26 mouse cellular contexts compared by ENCODE assay signal in the genomic region with DNA sequence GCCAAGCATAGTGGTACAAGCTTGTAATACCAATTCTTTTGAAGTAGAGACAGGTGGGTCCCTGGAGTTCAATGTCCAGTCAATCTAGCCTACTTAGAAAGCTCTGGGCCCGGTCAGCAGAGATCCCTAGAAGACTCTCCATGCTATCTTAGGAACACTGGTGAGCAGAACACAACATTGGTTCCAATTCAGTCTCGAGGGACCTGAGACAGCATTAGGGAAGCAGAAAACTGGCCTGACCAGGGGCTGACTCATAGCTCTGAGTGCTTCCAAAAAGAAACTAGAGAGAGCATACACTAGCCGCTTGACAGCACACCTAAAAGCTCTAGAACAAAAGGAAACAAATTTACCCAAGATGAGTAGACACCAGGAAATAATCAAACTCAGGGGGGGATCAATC.
DNase-seq lines count a peak whose midpoint lies in the region; ATAC-seq and TF ChIP-seq lines count a peak whose summit lies in the region.
"Had no signal": no experiment of that assay in that cellular context is flagged by ENCODE, and none has a peak within 500 bp of the region (broad histone marks: within the 10 kb centered on the region; RNA-seq: fewer than 3 reads in every experiment).

No protein-coding gene starts in this region.

- intact Hi-C loops in gastrocnemius, adult 2 months (cut with DNase I) = no loop called here
- intact Hi-C loops in heart, postnatal 14 days (cut with DNase I) = no loop called here

- TF ChIP-seq EP300 in CH12.LX (IDR thresholded peaks at IDR 0.05; ENCODE audit: low read length) = no peak

- no peak overlapping the region for H3K4me2 ChIP-seq in CH12.LX (ENCODE audit: insufficient read depth, low read depth, poor library complexity, severe bottlenecking)
- H3K4me2 ChIP-seq: embryonic facial prominence, embryonic 12.5 days; heart, embryonic 13.5 days; intestine, embryonic 15.5 days had no signal

- no peaks in the 10 kb centered on the region for H3K27me3 ChIP-seq in CH12.LX (replicated peaks)
- H3K27me3 ChIP-seq: embryonic facial prominence, embryonic 12.5 days; heart, embryonic 13.5 days; intestine, embryonic 15.5 days had no signal

- H3K36me3 ChIP-seq in CH12.LX (replicated peaks in 1 of 2; ENCODE audit: control insufficient read depth in 1 of 2, insufficient read depth in 1 of 2, low read length in 1 of 2) = no peaks in the 10 kb centered on the region
- H3K36me3 ChIP-seq: embryonic facial prominence, embryonic 12.5 days; G1E; heart, embryonic 13.5 days; hindbrain, embryonic 10.5 days; intestine, embryonic 15.5 days had no signal

- no peak for TF ChIP-seq RAD21 in CH12.LX (IDR thresholded peaks at IDR 0.05; ENCODE audit: low read depth, low read length)

- dilution Hi-C loops in CH12.LX (cut with MboI; ENCODE audit: extremely low pct_ligation_motif_present, extremely low pct_unique_long_range_greater_than_20kb, low sequenced_read_pairs) = no loop called here

- DNase-seq in gastrocnemius, adult 2 months = peak; percentile 58
- DNase-seq in gastrocnemius, postnatal 10 days = no peak
- peak; percentile 31 for DNase-seq in CH12.LX (ENCODE audit: extremely low read depth)
- DNase-seq in brain, adult 2 months (ENCODE audit: low read depth, low spot score) = peak; percentile 7
- peak; percentile 20 to 33 for DNase-seq in heart, postnatal 14 days
- DNase-seq in urinary bladder, postnatal 25 days (ENCODE audit: low spot score) = no peak
- DNase-seq in thymus, postnatal 0 days (ENCODE audit: low spot score) = no peak
- DNase-seq: cerebellum, adult 18-20 months; cerebellum, postnatal 25 days; forebrain, postnatal 0 days; kidney, adult 8-10 months; kidney, postnatal 14 days; liver, postnatal 0 days; right cerebral cortex, postnatal 14 days; thymus, postnatal 14 days had no signal

- H3K79me2 ChIP-seq in CH12.LX (replicated peaks; ENCODE audit: control insufficient read depth, extremely low read depth, insufficient read depth, poor library complexity, severe bottlenecking) = no peaks in the 10 kb centered on the region

- no peak overlapping the region for H3K27ac ChIP-seq in gastrocnemius, adult 2 months
- H3K27ac ChIP-seq in CH12.LX (ENCODE audit: insufficient read depth, low read depth) = no peak overlapping the region
- H3K27ac ChIP-seq: embryonic facial prominence, embryonic 12.5 days; heart, embryonic 13.5 days; hindbrain, embryonic 10.5 days; intestine, embryonic 15.5 days; layer of hippocampus, adult 2 months; macrophage had no signal

- TF ChIP-seq POLR2A in CH12.LX (IDR thresholded peaks at IDR 0.05; ENCODE audit: low read depth, low read length) = no peak

- no peak overlapping the region for H3K9ac ChIP-seq in CH12.LX (ENCODE audit: insufficient read depth, low read depth)
- H3K9ac ChIP-seq: embryonic facial prominence, embryonic 12.5 days; forebrain, postnatal 0 days; heart, embryonic 13.5 days; intestine, embryonic 15.5 days; liver, postnatal 0 days had no signal

- H3K4me1 ChIP-seq in CH12.LX (ENCODE audit: control insufficient read depth in 1 of 2, insufficient read depth in 2 of 2) = peaks cover 0 to 4% of the 10 kb centered on the region in 2 experiments; a peak in 1 of 4 replicates
- H3K4me1 ChIP-seq: embryonic facial prominence, embryonic 12.5 days; heart, embryonic 13.5 days; hindbrain, embryonic 10.5 days; intestine, embryonic 15.5 days had no signal

- TF ChIP-seq CTCF in gastrocnemius, adult 2 months (IDR thresholded peaks at IDR 0.05) = no peak
- no peak for TF ChIP-seq CTCF in CH12.LX (conservative IDR thresholded peaks at IDR 0.05 in 1 of 2, IDR thresholded peaks at IDR 0.05 in 1 of 2; ENCODE audit: low read depth in 2 of 2, low read length in 2 of 2)

- no peaks in the 10 kb centered on the region for H3K9me3 ChIP-seq in CH12.LX (replicated peaks; ENCODE audit: low read length)
- H3K9me3 ChIP-seq: embryonic facial prominence, embryonic 12.5 days; G1E; heart, embryonic 13.5 days; hindbrain, embryonic 10.5 days; intestine, embryonic 15.5 days had no signal

- ATAC-seq in cerebellum, adult (ENCODE audit: insufficient number of reproducible peaks, low FRiP score, low TSS enrichment) = no peak
- ATAC-seq: activated CD4-positive, CD25-positive, alpha-beta regulatory T cell, adult 4 months; forebrain, postnatal 0 days; hindbrain, embryonic 16.5 days; intestine, embryonic 15.5 days; liver, postnatal 0 days; lung, postnatal 0 days had no signal

- in situ Hi-C loops in CH12.LX (cut with MboI; ENCODE audit: low pct_ligation_motif_present, low pct_unique_long_range_greater_than_20kb, low sequenced_read_pairs) = no loop called here

- H3K4me3 ChIP-seq in gastrocnemius, adult 2 months = no peak overlapping the region
- H3K4me3 ChIP-seq in CH12.LX (replicated peaks in 1 of 3; ENCODE audit: low read depth in 2 of 3, low read length in 2 of 3, poor library complexity in 1 of 3) = no peak overlapping the region
- H3K4me3 ChIP-seq: embryonic facial prominence, embryonic 12.5 days; heart, embryonic 13.5 days; hindbrain, embryonic 10.5 days; intestine, embryonic 15.5 days; layer of hippocampus, adult 2 months had no signal

TF ChIP-seq in CH12.LX, 34 proteins besides CTCF, POLR2A, EP300 and RAD21:
- TF ChIP-seq HCFC1 (IDR thresholded peaks at IDR 0.05; ENCODE audit: low read depth, low read length) (no peak), JUN (IDR thresholded peaks at IDR 0.05; ENCODE audit: insufficient read depth, low read depth, low read length) (no peak)

Comparison
In these comparisons a context has a peak if more than half of its experiments do, and no peak if none do; other contexts are left out.
1. DNase-seq: peak in gastrocnemius, adult 2 months (single experiment), CH12.LX (single experiment), brain, adult 2 months (single experiment) and heart, postnatal 14 days (2 of 2); none in gastrocnemius, postnatal 10 days (single experiment), urinary bladder, postnatal 25 days (single experiment) and thymus, postnatal 0 days (single experiment).